Mouse (Mus musculus) ES-E14 (cell line): Measurements from ENCODE around the gene Zfp526.

ENCODE experiments used
- CHD2 ChIP-seq: IDR thresholded peaks from 2 replicates; pipeline ENCODE4 v1.6.1; 2014; ENCODE audit warnings: mild to moderate bottlenecking, low read depth, low read length, inconsistent platforms
- ZNF384 ChIP-seq: IDR thresholded peaks from 2 replicates; pipeline ENCODE4 v1.6.1; 2012; ENCODE audit warnings: low read depth, low read length, inconsistent platforms

GRCm38 (mm10) chr7:25232101-25232648, 10.9 kb downstream of the Zfp526 start:
- TF ChIP-seq CHD2 (no peak), ZNF384 (no peak)
